Mouse (Mus musculus): ENCODE data around the gene Lhfp.

GRCm38 (mm10) chr3:53214386-53214785 is 173.1 kb downstream of the Lhfp start:
- TF ChIP-seq CTCF (IDR thresholded peaks at IDR 0.05; ENCODE audit: control insufficient read depth, insufficient read depth, low read length) (no peak), POLR2A (IDR thresholded peaks at IDR 0.05; ENCODE audit: borderline replicate concordance, control insufficient read depth, low read depth, low read length) (no peak)

Measured in bone marrow, adult 2 months (tissue).